Mouse (Mus musculus) cortical plate, adult 2 months (tissue): ENCODE measurements around the gene Krt75. TPM values are rescaled to one million over a fixed set of nuclear protein-coding genes. Genes with fewer than 3 reads are reported as not detected.

Experiments
- H3K27ac ChIP-seq: fragments of 200-500 bp; 2 replicates; pipeline ENCODE4 v1.5.1; 2012; ENCODE audit warnings: low read length, control low read depth, inconsistent platforms; ENCODE audit not compliant: insufficient read depth
- H3K4me1 ChIP-seq: fragments of 200-500 bp; 2 replicates; pipeline ENCODE4 v1.6.1; 2011; ENCODE audit warnings: low read length; ENCODE audit not compliant: control insufficient read depth, insufficient read depth
- H3K4me3 ChIP-seq: fragments of 200-500 bp; 2 replicates; pipeline ENCODE4 v1.5.1; 2011; ENCODE audit warnings: mild to moderate bottlenecking, low read length, control low read depth; ENCODE audit not compliant: insufficient read depth
- CTCF ChIP-seq: fragments of 200-500 bp; IDR thresholded peaks from 2 replicates; pipeline ENCODE4 v1.5.1; 2011; ENCODE audit warnings: mild to moderate bottlenecking, control low read depth, low read length; ENCODE audit not compliant: insufficient read depth; ENCODE audit errors: extremely low read depth
- POLR2A ChIP-seq: fragments of 200-500 bp; IDR thresholded peaks from 2 replicates; pipeline ENCODE4 v1.6.1; 2011; ENCODE audit warnings: mild to moderate bottlenecking, low read length, control low read depth; ENCODE audit not compliant: insufficient read depth; ENCODE audit errors: extremely low read depth
- polyA plus RNA-seq: library from polyadenylated mRNA; depleted of rRNA; stranded (reverse); fragments of >200 nt; gene quantifications from 2 replicates; pipeline ENCODE4 v1.2.3, GENCODE M21; 2012

Krt75 gene
- polyA plus RNA-seq, 1 experiment, result not detected

- no peaks in the 10 kb centered on the region for H3K4me1 ChIP-seq
- no peak overlapping the region for H3K4me3 ChIP-seq
- no peak overlapping the region for H3K27ac ChIP-seq
- TF ChIP-seq POLR2A (no peak), CTCF (no peak)
These were observed 15.6 kb downstream of the Krt75 start for GRCm38 (mm10) chr15:101558034-101558646.

- no peak overlapping the region for H3K4me3 ChIP-seq
- peaks cover 4% of the 10 kb centered on the region for H3K4me1 ChIP-seq
- no peak overlapping the region for H3K27ac ChIP-seq
- no peak for TF ChIP-seq POLR2A
- no peak for TF ChIP-seq CTCF
These were observed 20.5 kb downstream of the Krt75 start for GRCm38 (mm10) chr15:101553169-101553568.

- Histone ChIP-seq H3K4me1 (peaks cover 4% of the 10 kb centered on the region), H3K27ac (no peak overlapping the region), H3K4me3 (no peak overlapping the region)
- TF ChIP-seq POLR2A (no peak), CTCF (no peak)
These were observed 21.5 kb downstream of the Krt75 start for GRCm38 (mm10) chr15:101552188-101552587.

DNA sequence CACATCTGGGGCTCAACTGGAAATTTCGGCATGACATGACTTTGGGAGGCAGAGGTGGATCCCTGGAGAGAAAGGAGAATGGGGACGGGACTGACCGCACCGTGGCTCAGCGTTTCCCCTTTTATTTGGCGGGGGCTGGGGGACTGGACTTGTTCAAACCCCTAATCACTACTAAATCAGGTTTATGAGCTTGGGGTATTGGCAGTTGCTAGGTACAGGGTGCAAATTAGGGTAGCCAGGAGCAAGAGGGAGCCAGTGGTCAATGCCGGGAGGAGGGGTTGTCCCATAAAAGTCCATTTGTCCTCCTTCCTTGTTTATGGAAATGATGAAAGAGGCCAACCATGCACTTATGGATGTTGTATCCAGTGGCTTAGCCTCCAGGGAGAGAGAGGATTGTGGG lies 23.1 kb downstream of the Krt75 start, which contains the start of gene Krt82:
Krt82 (minus strand) TSS at position 101 of the 400 bp plus-strand sequence.
- no peak within 1 kb of the TSS for H3K4me3 ChIP-seq
- H3K4me1 ChIP-seq, result peaks cover 4% of the 10 kb centered on the region
- no peak for TF ChIP-seq CTCF
- no peak for TF ChIP-seq POLR2A
- H3K27ac ChIP-seq, result no peak within 1 kb of the TSS

DNA sequence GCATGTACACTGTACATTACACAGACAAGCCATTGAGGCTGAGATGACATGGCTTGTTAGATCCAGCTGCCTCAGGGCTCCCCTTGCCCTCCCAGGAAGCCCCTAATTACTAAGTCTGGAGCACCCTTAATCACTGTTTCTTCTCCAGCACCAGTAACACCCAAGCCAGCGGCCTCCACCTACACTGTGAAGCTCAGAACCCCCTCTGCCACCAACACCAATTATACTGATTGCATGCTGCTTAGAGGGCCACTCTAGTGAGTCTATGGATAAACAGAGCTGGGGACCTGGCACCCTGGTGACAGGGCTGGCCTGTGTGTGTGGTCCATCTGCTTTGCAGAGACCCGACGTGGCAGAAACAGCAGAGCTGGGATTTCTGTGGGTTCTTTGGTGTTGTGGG lies 29.2 kb downstream of the Krt75 start:
- no peak for TF ChIP-seq CTCF
- Histone ChIP-seq H3K4me3 (no peak overlapping the region), H3K4me1 (no peaks in the 10 kb centered on the region), H3K27ac (no peak overlapping the region)

DNA sequence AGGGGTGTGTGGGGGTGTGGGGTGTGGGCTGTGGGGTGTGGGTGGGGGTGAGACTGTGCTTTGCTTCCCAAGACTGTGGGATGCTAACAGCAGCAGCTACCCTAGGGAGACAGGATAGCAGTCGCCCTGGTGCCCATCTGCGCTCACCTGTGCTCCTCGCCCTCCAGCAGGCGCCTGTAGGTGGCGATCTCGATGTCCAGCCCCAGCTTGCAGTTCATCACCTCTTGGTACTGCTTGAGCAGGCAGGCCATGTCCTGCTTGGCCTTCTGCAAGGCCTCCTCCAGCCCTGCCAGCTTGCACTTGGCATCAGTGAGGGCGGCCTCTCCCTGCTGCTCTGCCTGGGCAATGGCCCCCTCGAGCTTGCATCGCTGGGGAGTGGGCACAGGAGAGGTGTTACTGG lies 31.2 kb downstream of the Krt75 start:
- no peak for TF ChIP-seq POLR2A
- no peak for TF ChIP-seq CTCF
- H3K27ac ChIP-seq, result no peak overlapping the region

DNA sequence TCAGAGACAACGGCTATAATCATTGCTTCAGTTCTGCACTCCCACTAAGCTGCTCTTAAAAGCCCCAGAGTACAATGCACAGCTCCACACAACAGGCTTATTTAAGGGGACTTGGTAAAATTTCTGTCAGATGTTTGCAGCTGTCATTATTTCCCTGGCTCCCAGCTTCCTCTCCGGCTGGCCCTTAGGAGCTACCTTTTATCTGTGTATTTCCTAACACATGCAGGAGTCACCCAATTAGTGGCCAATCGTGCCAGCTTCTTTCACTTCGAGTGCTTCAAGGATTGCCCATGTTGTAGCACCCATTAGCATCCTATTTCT lies 35.2 kb downstream of the Krt75 start:
- TF ChIP-seq POLR2A, result no peak
- no peak for TF ChIP-seq CTCF
- no peak overlapping the region for H3K4me3 ChIP-seq
- no peak overlapping the region for H3K27ac ChIP-seq
- no peaks in the 10 kb centered on the region for H3K4me1 ChIP-seq

More for the DNA sequence above, 31.2 kb downstream of the Krt75 start:
- Histone ChIP-seq H3K4me1 (no peaks in the 10 kb centered on the region), H3K4me3 (no peak overlapping the region)

DNA sequence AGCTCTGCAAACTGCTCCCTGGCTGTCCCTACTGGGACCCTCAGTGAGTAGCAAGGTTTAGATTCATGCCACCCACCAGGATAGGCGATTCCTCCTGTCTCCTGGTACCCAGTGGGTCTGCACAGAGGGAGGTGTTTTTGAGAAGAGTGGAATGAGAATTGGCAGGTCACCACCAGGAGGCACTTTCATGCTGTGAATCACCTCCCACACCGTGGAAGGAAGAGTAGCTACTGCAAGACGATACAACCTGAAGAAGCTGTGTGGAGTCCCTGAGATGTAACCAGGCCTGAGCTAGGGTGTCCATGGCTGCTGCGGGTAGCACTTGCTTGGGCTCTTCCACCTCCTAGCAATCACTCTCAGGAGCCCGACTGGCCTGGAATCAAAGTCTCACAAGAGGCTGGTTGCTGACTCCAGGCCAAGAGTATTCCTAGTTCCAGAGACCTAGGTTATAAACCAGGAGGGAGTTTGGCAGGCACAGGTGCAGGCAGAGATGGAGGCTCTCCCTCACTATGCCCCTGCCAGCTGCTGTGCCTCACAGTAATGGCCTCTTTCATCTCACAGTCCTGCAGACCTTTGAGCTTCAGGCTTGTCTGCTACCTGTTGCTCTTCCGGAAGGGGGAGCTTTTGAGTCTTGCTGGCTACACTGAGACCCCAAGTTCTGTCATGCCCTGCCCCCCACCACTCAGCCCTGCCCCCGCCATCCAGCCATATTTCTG lies 35.7 kb downstream of the Krt75 start:
- Histone ChIP-seq H3K4me3 (no peak overlapping the region), H3K4me1 (no peaks in the 10 kb centered on the region), H3K27ac (no peak overlapping the region)
- no peak for TF ChIP-seq POLR2A
- no peak for TF ChIP-seq CTCF

GRCm38 (mm10) chr15:101536054-101536850 lies 37.5 kb downstream of the Krt75 start:
- Histone ChIP-seq H3K4me3 (no peak overlapping the region), H3K27ac (no peak overlapping the region), H3K4me1 (no peaks in the 10 kb centered on the region)
- no peak for TF ChIP-seq POLR2A
- no peak for TF ChIP-seq CTCF

DNA sequence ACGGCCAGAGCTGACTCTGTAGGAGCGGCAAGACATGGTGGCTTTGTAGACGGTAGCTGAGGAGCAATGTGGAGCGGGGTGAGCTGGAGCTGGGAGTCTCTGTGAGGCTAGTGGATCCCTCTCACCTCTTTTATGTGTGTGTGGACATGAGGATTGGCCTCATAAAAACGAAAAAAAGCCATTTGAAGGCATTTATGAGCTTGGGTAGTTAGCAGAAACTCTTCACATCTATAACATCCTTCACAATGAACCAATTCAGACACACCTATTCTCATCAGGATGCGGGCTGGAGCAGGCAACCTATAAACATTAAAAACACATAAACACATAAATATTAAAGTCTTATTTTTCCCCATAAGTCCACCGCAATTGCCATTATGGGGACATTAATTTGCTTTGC lies 41.0 kb downstream of the Krt75 start, which contains the start of gene Krt84:
Krt84 (minus strand) TSS at position 101 of the 400 bp plus-strand sequence.
- Histone ChIP-seq H3K4me1 (no peaks in the 10 kb centered on the region), H3K4me3 (no peak within 1 kb of the TSS), H3K27ac (no peak within 1 kb of the TSS)
- TF ChIP-seq CTCF (no peak), POLR2A (no peak)
